Mouse (Mus musculus) R1 (cell line): ENCODE results near the gene Actn4.

Experiments
- DNase-seq: peaks from one replicate; pipeline ENCODE4 v3.0.0-alpha.2; 2018; ENCODE audit warnings: low read depth, low spot score

Gene Actn4

GRCm38 (mm10) chr7:28849700-28850236 is 112.4 kb downstream of the Actn4 start:
- DNase-seq = no peak

DNA sequence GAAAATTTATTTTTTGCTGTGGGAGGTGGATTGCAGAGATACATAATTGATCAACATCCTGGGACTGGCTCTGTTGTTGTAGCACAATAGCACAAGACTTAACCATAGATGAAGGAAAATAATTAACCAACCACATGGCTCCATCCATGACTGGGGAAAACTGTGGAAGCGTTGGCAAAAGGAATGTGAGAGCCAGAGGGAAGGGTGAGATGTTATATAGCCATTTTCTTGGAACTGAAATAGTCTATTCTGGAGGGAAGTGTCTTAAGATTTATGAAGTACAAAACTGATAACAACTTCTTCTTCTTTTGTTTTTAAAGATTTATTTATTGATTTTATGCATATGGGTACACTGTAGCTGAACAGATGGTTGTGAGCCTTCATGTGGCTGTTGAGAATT is 114.9 kb downstream of the Actn4 start:
- DNase-seq = no peak
